Mouse (Mus musculus): ENCODE data around the gene Mab21l2.

Gene Mab21l2

GRCm38 (mm10) chr3:86539555-86540168, 8.8 kb downstream of the Mab21l2 start:
- peak; percentile 7 for DNase-seq (ENCODE audit: low read depth, low spot score)

GRCm38 (mm10) chr3:86538645-86539554, 9.5 kb downstream of the Mab21l2 start:
- peak; percentile 59 for DNase-seq (ENCODE audit: low read depth, low spot score)

DNA sequence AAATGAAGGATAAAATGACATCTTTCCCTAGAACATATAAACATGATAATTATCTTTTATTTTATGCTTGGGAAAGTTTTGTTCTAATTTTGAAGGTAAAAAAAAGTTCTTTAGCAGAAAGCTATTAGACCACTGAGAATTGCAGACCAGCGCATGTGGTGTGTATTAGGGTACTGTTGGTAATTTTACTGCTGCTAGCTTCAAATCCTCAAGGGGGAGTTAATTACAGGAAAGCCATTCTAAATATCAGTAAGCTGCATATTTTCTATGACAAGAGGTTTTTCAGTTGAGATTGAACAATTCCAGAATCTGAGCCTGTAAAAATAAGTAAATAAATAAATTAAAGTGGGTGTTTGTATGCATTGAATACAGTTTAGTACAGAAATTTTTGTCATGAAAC, 11.7 kb downstream of the Mab21l2 start:
- DNase-seq (ENCODE audit: low read depth, low spot score): no peak

DNA sequence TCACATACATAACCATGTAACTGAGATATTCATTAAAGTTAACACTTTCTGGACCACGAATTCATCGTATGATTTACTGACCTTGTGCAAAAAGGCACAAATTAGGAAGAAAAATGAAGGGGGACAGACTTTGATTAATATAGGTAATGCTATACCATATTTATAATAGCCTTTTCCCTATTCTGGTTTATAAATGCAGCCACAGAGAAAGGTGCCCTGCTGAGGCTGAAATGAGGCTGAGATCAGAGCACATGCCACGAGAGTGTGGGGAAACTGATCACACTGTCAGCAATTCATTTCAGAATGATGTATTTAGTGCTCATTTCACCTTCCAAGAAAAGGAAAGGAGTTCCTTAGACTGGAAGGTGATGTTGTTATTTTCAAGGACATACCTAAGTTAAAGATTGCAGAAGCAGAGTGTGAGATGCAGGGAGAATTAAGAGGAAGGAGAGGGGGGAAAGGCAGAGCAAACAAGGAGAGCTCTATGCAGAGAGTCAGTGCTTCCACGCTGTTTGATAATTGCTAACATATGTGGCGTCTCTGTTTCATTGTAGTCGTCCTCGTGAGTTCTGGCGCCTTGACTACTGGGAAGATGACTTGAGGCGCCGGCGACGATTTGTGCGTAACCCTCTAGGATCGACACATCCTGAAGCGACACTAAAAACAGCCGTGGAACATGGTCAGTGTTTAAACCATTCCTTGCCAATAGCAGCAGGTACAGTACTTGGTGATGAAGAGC, 16.7 kb downstream of the Mab21l2 start:
- no peak for DNase-seq (ENCODE audit: low read depth, low spot score)

DNA sequence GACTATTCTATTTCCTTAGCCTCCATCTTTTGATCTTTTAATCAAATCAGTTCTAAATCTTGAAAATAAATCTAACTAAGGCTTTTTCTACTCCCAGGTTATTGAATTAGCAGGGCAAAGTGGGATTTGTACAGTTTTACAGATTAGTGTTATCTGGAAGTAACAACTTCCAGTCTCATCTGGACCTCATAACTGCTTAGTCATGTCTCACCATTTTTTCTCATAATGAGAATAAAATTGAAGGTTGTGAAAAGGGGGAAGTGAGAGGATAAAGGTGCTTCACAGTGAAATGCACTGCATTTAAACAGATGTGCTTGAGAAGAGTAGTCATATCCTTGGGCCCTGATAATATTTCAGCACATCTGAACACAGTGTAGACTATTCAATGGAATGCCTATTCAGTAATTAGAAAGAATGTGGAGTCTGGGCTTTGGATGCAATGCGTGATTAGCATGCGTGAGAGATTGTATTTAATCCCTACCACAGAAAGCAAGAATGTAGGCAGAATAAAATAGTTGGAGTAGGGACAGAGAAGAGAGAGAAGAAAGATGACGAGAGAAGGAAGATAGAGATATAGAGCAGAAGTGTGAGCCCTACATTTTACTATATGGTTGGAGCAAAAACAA, 25.4 kb downstream of the Mab21l2 start:
- no peak for DNase-seq (ENCODE audit: low read depth, low spot score)

DNA sequence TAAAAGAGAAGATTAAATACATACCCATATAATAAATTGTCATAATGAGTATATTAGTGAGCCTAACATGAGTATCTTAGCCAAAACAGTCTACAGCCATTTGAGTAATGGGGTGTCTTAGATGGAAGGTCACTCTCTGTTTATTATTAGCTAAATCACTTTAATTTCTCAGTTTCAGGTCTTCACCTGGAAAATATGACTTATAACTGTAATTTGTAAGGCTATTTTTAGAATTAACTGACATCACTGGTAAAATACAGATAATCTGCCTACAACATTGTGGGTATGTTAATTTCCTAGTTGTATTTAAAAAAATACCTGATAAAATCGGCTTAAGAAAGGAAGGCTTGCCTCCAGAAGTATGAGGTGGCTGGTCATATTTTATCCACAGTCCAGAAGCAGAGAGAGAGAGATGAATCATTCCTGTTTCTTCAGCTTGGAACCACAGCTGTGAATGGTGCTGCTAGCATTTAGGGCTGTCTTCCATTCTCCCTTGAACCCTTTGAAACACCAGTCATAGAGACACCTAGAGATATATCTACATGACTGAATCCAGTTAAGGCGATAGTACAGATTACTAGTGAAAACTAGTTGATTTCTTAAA, 29.8 kb downstream of the Mab21l2 start:
- DNase-seq (ENCODE audit: low read depth, low spot score): peak; percentile 17

- no peak for DNase-seq (ENCODE audit: low read depth, low spot score)
Measured at GRCm38 (mm10) chr3:86500586-86500985, 47.8 kb downstream of the Mab21l2 start.
